Mouse (Mus musculus) liver, postnatal 0 days (tissue): Measurements from ENCODE around the gene 1110008P14Rik.

ENCODE experiments used
- CTCF ChIP-seq: sonication (generic); IDR thresholded peaks from 2 replicates; pipeline ENCODE4 v1.5.1; 2016; ENCODE audit warnings: antibody characterized with exemption, low read depth
- EP300 ChIP-seq: IDR thresholded peaks from 2 replicates; pipeline ENCODE4 v1.6.1; 2016; ENCODE audit warnings: antibody characterized with exemption, low read depth, mild to moderate bottlenecking

GRCm38 (mm10) chr2:32380001-32380500 is 1.7 kb downstream of the 1110008P14Rik start:
- no peak for TF ChIP-seq CTCF
- no peak for TF ChIP-seq EP300
